Mouse (Mus musculus): ENCODE results near the gene Ero1l.

GRCm38 (mm10) chr14:45241613-45242012 lies 77.0 kb downstream of the Ero1l start:
- TF ChIP-seq GATA1 (IDR thresholded peaks at IDR 0.05; ENCODE audit: low read length) = no peak
- TF ChIP-seq TAL1 (IDR thresholded peaks at IDR 0.05; ENCODE audit: low read length) = no peak
